25 mouse cellular contexts compared by ENCODE assay signal in genomic region chr10:62012371-62012770, GRCm38 (mm10). TPM values are rescaled to one million over a fixed set of nuclear protein-coding genes. Genes with fewer than 3 reads are reported as not detected.
DNase-seq lines count a peak whose midpoint lies in the region; ATAC-seq and TF ChIP-seq lines count a peak whose summit lies in the region.
"Had no signal": no experiment of that assay in that cellular context is flagged by ENCODE, and none has a peak within 500 bp of the region (broad histone marks: within the 10 kb centered on the region; RNA-seq: fewer than 3 reads in every experiment).

No protein-coding gene starts in this region.

- no peak for ATAC-seq in inflammation-experienced regulatory T-cells, adult 6 months
- no peak for ATAC-seq in megakaryocyte, adult 5-6 weeks (ENCODE audit: poor library complexity, severe bottlenecking)
- ATAC-seq: activated CD4-positive, CD25-positive, alpha-beta regulatory T cell, adult 4 months; CD4-positive, CD25-positive, alpha-beta regulatory T cell, adult 4 months; forebrain, embryonic 13.5 days; forebrain, embryonic 15.5 days; forebrain, postnatal 0 days; Patski had no signal

- no peaks in the 10 kb centered on the region for H3K9me3 ChIP-seq in E14TG2a.4 (ENCODE audit: low read length)
- H3K9me3 ChIP-seq: embryonic facial prominence, embryonic 10.5 days; embryonic facial prominence, embryonic 12.5 days; forebrain, embryonic 13.5 days; forebrain, embryonic 15.5 days; G1E had no signal

- TF ChIP-seq CTCF in E14TG2a.4 (conservative IDR thresholded peaks at IDR 0.05; ENCODE audit: low read length), result no peak

- H3K4me1 ChIP-seq in E14TG2a.4 (replicated peaks; ENCODE audit: low read depth, low read length), result peaks cover 87% of the 10 kb centered on the region
- H3K4me1 ChIP-seq: forebrain, embryonic 13.5 days; forebrain, embryonic 15.5 days had no signal

- no peaks in the 10 kb centered on the region for H3K27me3 ChIP-seq in E14TG2a.4 (ENCODE audit: insufficient read depth, low read length)
- H3K27me3 ChIP-seq: embryonic facial prominence, embryonic 12.5 days; forebrain, embryonic 15.5 days had no signal

- DNase-seq in ES-CJ7 (ENCODE audit: low read depth, low spot score) (peak; percentile 77), R1 (ENCODE audit: low read depth, low spot score) (peak; percentile 84)
- no peak for DNase-seq in lung, postnatal 25 days (ENCODE audit: low spot score)
- DNase-seq: adrenal gland, adult 8-10 months; adrenal gland, postnatal 14 days; adrenal gland, postnatal 36 days; B cell, adult 2 months; cerebellum, adult 11-12 months; cerebellum, adult 2 months; cerebellum, adult 9-10 months; cerebellum, postnatal 10 days; cerebellum, postnatal 25 days; forebrain, postnatal 0 days had no signal

- no peaks in the 10 kb centered on the region for H3K36me3 ChIP-seq in E14TG2a.4 (ENCODE audit: insufficient read depth, low read length)
- H3K36me3 ChIP-seq: embryonic facial prominence, embryonic 10.5 days; embryonic facial prominence, embryonic 12.5 days; forebrain, embryonic 15.5 days; G1E had no signal

- H3K4me3 ChIP-seq in E14TG2a.4 (replicated peaks; ENCODE audit: low read length), result peak overlapping the region; percentile 2; the same call in 1 of the 2 replicates
- H3K4me3 ChIP-seq: embryonic facial prominence, embryonic 10.5 days; embryonic facial prominence, embryonic 12.5 days; forebrain, embryonic 13.5 days; forebrain, embryonic 15.5 days had no signal

RNA-seq across cellular contexts. Expression of gene Col13a1, which starts 33.5 kb away (rescaled TPM):
- not detected for polyA plus RNA-seq in inflammation-experienced regulatory T-cells, adult 6 months (2017; shearing (Covaris generic))
- not detected in 2 replicates for total RNA-seq in megakaryocyte, adult 5-6 weeks (2015)
- not detected in 2 replicates for total RNA-seq in megakaryocyte, adult 5-6 weeks (2017)
- total RNA-seq: CH12.LX had no signal
- polyA plus RNA-seq: activated CD4-positive, CD25-positive, alpha-beta regulatory T cell, adult 4 months; CD4-positive, CD25-positive, alpha-beta regulatory T cell, adult 4 months; G1E; Patski had no signal
